Mouse (Mus musculus): Measurements from ENCODE around the gene Fam161a.
A peak's percentile ranks its signal among the peaks of the same experiment; 100 is the strongest.

Gene Fam161a

GRCm38 (mm10) chr11:23007481-23008180 is at the start of gene Fam161a:
Fam161a (plus strand) TSS chr11:23007531.
- DNase-seq (ENCODE audit: low spot score), result peak; percentile 94

GRCm38 (mm10) chr11:22957791-22958374 is 49.4 kb upstream of the Fam161a start:
- no peak for DNase-seq (ENCODE audit: low spot score)

- DNase-seq (ENCODE audit: low spot score), result no peak
Observed at GRCm38 (mm10) chr11:22962101-22962500, 45.2 kb upstream of the Fam161a start.

GRCm38 (mm10) chr11:22964401-22964800 is 42.9 kb upstream of the Fam161a start:
- DNase-seq (ENCODE audit: low spot score), result no peak

- no peak for DNase-seq (ENCODE audit: low spot score)
Observed at GRCm38 (mm10) chr11:22965503-22965902, 41.8 kb upstream of the Fam161a start.

GRCm38 (mm10) chr11:22969486-22969885 is 37.8 kb upstream of the Fam161a start:
- no peak for DNase-seq (ENCODE audit: low spot score)

GRCm38 (mm10) chr11:22970546-22970945 is 36.8 kb upstream of the Fam161a start:
- DNase-seq (ENCODE audit: low spot score), result no peak

GRCm38 (mm10) chr11:22971835-22972709 is 35.3 kb upstream of the Fam161a start, which contains the start of gene Zrsr1:
Zrsr1 (plus strand) TSS chr11:22972005.
- peak; percentile 75 for DNase-seq (ENCODE audit: low spot score)

- DNase-seq (ENCODE audit: low spot score), result peak; percentile 81
Observed at GRCm38 (mm10) chr11:22972746-22973526, 34.4 kb upstream of the Fam161a start.

GRCm38 (mm10) chr11:22973599-22973998 is 33.7 kb upstream of the Fam161a start:
- no peak for DNase-seq (ENCODE audit: low spot score)

- DNase-seq (ENCODE audit: low spot score), result no peak
Observed at GRCm38 (mm10) chr11:22978215-22978614, 29.1 kb upstream of the Fam161a start.

GRCm38 (mm10) chr11:22978711-22979110 is 28.6 kb upstream of the Fam161a start:
- DNase-seq (ENCODE audit: low spot score), result no peak

- DNase-seq (ENCODE audit: low spot score), result no peak
Observed at GRCm38 (mm10) chr11:22979221-22979620, 28.1 kb upstream of the Fam161a start.

- no peak for DNase-seq (ENCODE audit: low spot score)
Observed at GRCm38 (mm10) chr11:22981041-22981440, 26.3 kb upstream of the Fam161a start.

- DNase-seq (ENCODE audit: low spot score), result no peak
Observed at GRCm38 (mm10) chr11:22981543-22981950, 25.8 kb upstream of the Fam161a start.

- DNase-seq (ENCODE audit: low spot score), result peak; percentile 92
Observed at GRCm38 (mm10) chr11:22981984-22982757, 25.2 kb upstream of the Fam161a start, which contains the start of the genes Gm28048 and Commd1. Gm28048 (minus strand) TSS chr11:22982090. Commd1 (minus strand) TSS chr11:22982382.

GRCm38 (mm10) chr11:22982846-22983245 is 24.5 kb upstream of the Fam161a start:
- no peak for DNase-seq (ENCODE audit: low spot score)

- no peak for DNase-seq (ENCODE audit: low spot score)
Observed at GRCm38 (mm10) chr11:22985510-22985909, 21.8 kb upstream of the Fam161a start.

- DNase-seq (ENCODE audit: low spot score), result no peak
Observed at GRCm38 (mm10) chr11:22987357-22987756, 20.0 kb upstream of the Fam161a start.

- no peak for DNase-seq (ENCODE audit: low spot score)
Observed at GRCm38 (mm10) chr11:22989786-22990185, 17.5 kb upstream of the Fam161a start.

All from c-Kit-positive CD71-positive TER-119-positive erythroid progenitor cells, embryonic 14.5 days (primary cell).